Mouse (Mus musculus) adrenal gland, adult 2 months (tissue): ENCODE results near the gene Rgl3. TPM values are rescaled to one million over a fixed set of nuclear protein-coding genes. Genes with fewer than 3 reads are reported as not detected.

Experiments
- DNase-seq: peaks from one replicate; pipeline ENCODE4 v3.0.0; 2021
- long read RNA-seq: library from polyadenylated mRNA; stranded (forward); transcript quantifications from one replicate; pipeline ENCODE4 v2.0.0, GENCODE M21; 2021
- polyA plus RNA-seq: library from polyadenylated mRNA; depleted of rRNA; stranded (reverse); fragments of >200 nt; gene quantifications from 2 replicates; pipeline ENCODE4 v1.2.3, GENCODE M21; 2012; rRNA removed
- total RNA-seq, 2 experiments: library from RNA; stranded (reverse); gene quantifications; 2 replicates each; pipeline ENCODE4 v1.2.3; 2021

Rgl3 gene
- total RNA-seq: 10 to 100 TPM; 14.2 to 46.9 TPM
- 137 and 177 TPM in 2 replicates for polyA plus RNA-seq
- long read RNA-seq, transcript Rgl3-201 (19 exons, 2,543 nt): major isoform, 5 of 12 reads
- long read RNA-seq, partial matches to known transcripts: 3 of 12 reads
- long read RNA-seq, other reads (novel, unspliced or antisense): 4 of 12 reads

- peak; percentile 91 for DNase-seq
Observed at GRCm38 (mm10) chr9:21989230-21990110, at the start of gene Rgl3. Gene Rgl3 (minus strand): TSS chr9:21989446.

GRCm38 (mm10) chr9:22037826-22038225 lies 48.6 kb upstream of the Rgl3 start:
- DNase-seq: no peak

GRCm38 (mm10) chr9:22035300-22036044 lies 46.2 kb upstream of the Rgl3 start:
- no peak for DNase-seq

GRCm38 (mm10) chr9:22030386-22030785 lies 41.1 kb upstream of the Rgl3 start:
- DNase-seq: no peak

GRCm38 (mm10) chr9:22028467-22028866 lies 39.2 kb upstream of the Rgl3 start:
- no peak for DNase-seq

- no peak for DNase-seq
Observed at GRCm38 (mm10) chr9:22024592-22024991, 35.3 kb upstream of the Rgl3 start.

- no peak for DNase-seq
Observed at GRCm38 (mm10) chr9:22017208-22017825, 28.1 kb upstream of the Rgl3 start.

- no peak for DNase-seq
Observed at GRCm38 (mm10) chr9:22016245-22016644, 27.0 kb upstream of the Rgl3 start.

GRCm38 (mm10) chr9:22012731-22013130 lies 23.5 kb upstream of the Rgl3 start:
- no peak for DNase-seq

- no peak for DNase-seq
Observed at GRCm38 (mm10) chr9:22011055-22011454, 21.8 kb upstream of the Rgl3 start.

- no peak for DNase-seq
Observed at GRCm38 (mm10) chr9:22004546-22004945, 15.3 kb upstream of the Rgl3 start.

GRCm38 (mm10) chr9:22003163-22003554 lies 13.9 kb upstream of the Rgl3 start:
- DNase-seq: no peak

- peak; percentile 100 for DNase-seq
Observed at GRCm38 (mm10) chr9:22002194-22003162, 13.2 kb upstream of the Rgl3 start, which contains the start of the genes Ccdc151 and Prkcsh. Gene Ccdc151 (minus strand): TSS chr9:22002634. Gene Prkcsh (plus strand): TSS chr9:22002806.

GRCm38 (mm10) chr9:22001633-22002032 lies 12.4 kb upstream of the Rgl3 start:
- DNase-seq: no peak

GRCm38 (mm10) chr9:22000296-22000695 lies 11.1 kb upstream of the Rgl3 start:
- peak; percentile 74 for DNase-seq

GRCm38 (mm10) chr9:21996178-21996867 lies 7.1 kb upstream of the Rgl3 start:
- no peak for DNase-seq

GRCm38 (mm10) chr9:21992227-21992626 lies 3.0 kb upstream of the Rgl3 start:
- peak; percentile 41 for DNase-seq

- DNase-seq: peak; percentile 35
Observed at GRCm38 (mm10) chr9:21988421-21989101, 685 bp downstream of the Rgl3 start.

- peak; percentile 60 for DNase-seq
Observed at GRCm38 (mm10) chr9:21987592-21988342, 1.5 kb downstream of the Rgl3 start.
